Comparison of ENCODE assay signal across 13 mouse cellular contexts in the genomic region with DNA sequence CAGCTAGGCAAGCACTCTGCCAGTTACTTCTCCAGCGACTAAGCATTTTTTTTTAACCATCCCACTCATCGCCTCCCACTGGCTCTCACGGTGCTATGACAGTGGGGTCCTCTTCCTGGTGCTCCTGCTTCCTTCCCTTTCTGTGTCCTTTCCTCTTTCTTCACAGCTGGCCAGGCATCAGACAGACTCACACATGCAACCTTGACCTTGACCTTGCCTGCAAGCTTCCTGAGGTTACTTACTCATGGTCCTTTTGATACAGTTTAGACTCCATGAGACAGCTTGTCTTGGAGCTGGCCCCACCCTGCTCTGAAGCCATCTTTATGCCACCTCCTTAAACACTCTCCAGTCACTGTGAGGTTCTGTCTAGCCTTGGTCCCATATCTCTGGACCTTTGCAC.
"Had no signal": no experiment of that assay in that cellular context is flagged by ENCODE, and none has a peak within 500 bp of the region (broad histone marks: within the 10 kb centered on the region; RNA-seq: fewer than 3 reads in every experiment).

No protein-coding gene starts in this region.

- H3K4me2 ChIP-seq: limb, embryonic 13.5 days; liver, embryonic 15.5 days; lung, embryonic 14.5 days; midbrain, embryonic 13.5 days had no signal

- H3K9me3 ChIP-seq: limb, embryonic 13.5 days; liver, embryonic 15.5 days; megakaryocyte, embryonic 14.5 days; midbrain, embryonic 13.5 days had no signal

- H3K9ac ChIP-seq: limb, embryonic 13.5 days; liver, embryonic 15.5 days; lung, embryonic 14.5 days; midbrain, embryonic 13.5 days had no signal

- H3K4me3 ChIP-seq: limb, embryonic 13.5 days; liver, embryonic 15.5 days; megakaryocyte, embryonic 14.5 days; midbrain, embryonic 13.5 days had no signal

- H3K27me3 ChIP-seq: limb, embryonic 13.5 days; midbrain, embryonic 13.5 days had no signal

- ATAC-seq: midbrain, embryonic 13.5 days had no signal

- H3K36me3 ChIP-seq: limb, embryonic 13.5 days; liver, embryonic 15.5 days; midbrain, embryonic 13.5 days had no signal

- H3K27ac ChIP-seq: limb, embryonic 13.5 days; liver, embryonic 15.5 days; midbrain, embryonic 13.5 days; stomach, postnatal 0 days had no signal

- DNase-seq: kidney, adult 8-10 months; kidney, postnatal 25 days; left cerebral cortex, postnatal 4 days; lung, embryonic 14.5 days; lung, postnatal 10 days; lung, postnatal 4 days; right cerebral cortex, postnatal 14 days; thymus, postnatal 4 days had no signal

- H3K4me1 ChIP-seq: liver, embryonic 15.5 days had no signal
